In the genomic region with DNA sequence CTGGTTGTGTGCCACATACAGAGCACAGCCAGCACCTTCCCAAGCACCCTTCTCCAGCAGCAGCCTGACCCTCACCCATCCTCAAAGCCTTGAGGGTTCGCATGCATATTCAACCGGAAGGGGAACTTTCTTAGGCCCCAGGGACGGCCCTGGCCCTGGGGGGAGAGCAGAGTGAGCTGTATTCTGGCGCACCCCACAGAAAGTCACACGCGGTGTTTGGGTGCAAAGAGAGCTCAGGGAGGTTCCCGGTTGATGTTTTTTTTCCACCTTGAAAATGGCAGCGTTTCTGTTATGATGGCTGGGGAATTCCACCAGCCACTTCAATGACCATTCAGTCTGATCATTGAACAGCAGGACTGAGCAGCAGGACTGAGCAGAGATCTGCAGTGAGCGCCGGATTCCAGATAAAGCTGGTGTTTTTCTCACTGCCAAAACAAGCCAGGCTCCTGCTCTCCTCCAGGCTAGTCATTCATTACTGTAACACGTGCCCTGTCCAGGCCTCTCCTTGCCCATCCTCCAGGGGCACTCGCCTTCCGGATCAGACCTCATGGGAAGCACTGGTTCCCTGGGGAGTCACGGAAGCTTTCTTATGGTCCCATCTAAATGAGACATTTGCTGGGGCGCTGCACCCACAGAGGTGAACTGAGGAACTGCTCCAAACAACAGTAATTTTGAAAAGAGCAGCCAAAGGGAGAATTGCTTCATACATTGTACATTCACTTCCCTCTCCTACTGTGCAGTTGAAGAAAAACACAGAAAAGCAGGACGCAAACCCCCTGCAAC, we compare ENCODE assay signal across 7 mouse cellular contexts. TPM values are rescaled to one million over a fixed set of nuclear protein-coding genes. Genes with fewer than 3 reads are reported as not detected.
DNase-seq lines count a peak whose midpoint lies in the region; ATAC-seq and TF ChIP-seq lines count a peak whose summit lies in the region.

No protein-coding gene starts in this region.

- H3K4me2 ChIP-seq in hindbrain, embryonic 16.5 days (ENCODE audit: low read length): no peak overlapping the region
- H3K4me2 ChIP-seq in liver, embryonic 12.5 days: peak overlapping the region; percentile 87

- peaks cover 16% of the 10 kb centered on the region; the same call in 1 of the 2 replicates for H3K4me1 ChIP-seq in hindbrain, embryonic 16.5 days (ENCODE audit: control insufficient read depth, insufficient read depth, low read depth, low read length)
- H3K4me1 ChIP-seq in liver, embryonic 12.5 days: peaks cover 48% of the 10 kb centered on the region
- peaks cover 9% of the 10 kb centered on the region for H3K4me1 ChIP-seq in small intestine, adult 2 months (ENCODE audit: control insufficient read depth, insufficient read depth, insufficient read length, low read length)

- no peak overlapping the region for H3K9ac ChIP-seq in hindbrain, embryonic 16.5 days (ENCODE audit: low read depth, low read length)
- peak overlapping the region; percentile 18; the same call in 1 of the 2 replicates for H3K9ac ChIP-seq in liver, embryonic 12.5 days

- H3K4me3 ChIP-seq in hindbrain, embryonic 16.5 days (ENCODE audit: low read length): no peak overlapping the region
- peak overlapping the region; percentile 64; the same call in 1 of the 2 replicates for H3K4me3 ChIP-seq in liver, embryonic 12.5 days
- peak overlapping the region; percentile 60 for H3K4me3 ChIP-seq in small intestine, adult 2 months (ENCODE audit: low read depth, low read length)

- no peak for TF ChIP-seq POLR2A in small intestine, adult 2 months (IDR thresholded peaks at IDR 0.05; ENCODE audit: low read depth, low read length)

- WGBS in hindbrain, embryonic 16.5 days: 32% methylated on average over 16 of the region's 16 CpGs
- WGBS in liver, embryonic 12.5 days (ENCODE audit: insufficient replicate concordance): 20% methylated on average over 16 of the region's 16 CpGs
- 56% methylated on average over 16 of the region's 16 CpGs for WGBS in small intestine, adult 2 months

- no peaks in the 10 kb centered on the region for H3K36me3 ChIP-seq in hindbrain, embryonic 16.5 days (ENCODE audit: control insufficient read depth, insufficient read depth, low read length)
- no peaks in the 10 kb centered on the region for H3K36me3 ChIP-seq in liver, embryonic 12.5 days
- H3K36me3 ChIP-seq in small intestine, adult 2 months (ENCODE audit: control insufficient read depth, insufficient read depth, low read length): no peaks in the 10 kb centered on the region

- H3K9me3 ChIP-seq in hindbrain, embryonic 16.5 days (ENCODE audit: control insufficient read depth, low read length): no peaks in the 10 kb centered on the region
- H3K9me3 ChIP-seq in liver, embryonic 12.5 days (replicated peaks): no peaks in the 10 kb centered on the region

- H3K27me3 ChIP-seq in hindbrain, embryonic 16.5 days (replicated peaks; ENCODE audit: control insufficient read depth, insufficient read depth, low read length): peaks cover 7% of the 10 kb centered on the region; the same call in 1 of the 2 replicates
- H3K27me3 ChIP-seq in liver, embryonic 12.5 days (replicated peaks): peaks cover 20% of the 10 kb centered on the region; the same call in 1 of the 2 replicates
- no peaks in the 10 kb centered on the region for H3K27me3 ChIP-seq in small intestine, adult 2 months (ENCODE audit: control insufficient read depth, insufficient read depth, low read length)

- TF ChIP-seq CTCF in small intestine, adult 2 months (IDR thresholded peaks at IDR 0.05; ENCODE audit: extremely low read depth, insufficient read length, insufficient replicate concordance, low read depth, low read length): no peak

- ATAC-seq in hindbrain, embryonic 16.5 days: peak; percentile 54; the same call in 1 of the 2 replicates
- no peak for ATAC-seq in liver, embryonic 12.5 days

- peak; percentile 77 for DNase-seq in A20 (ENCODE audit: low read depth, low spot score)
- DNase-seq in CD4-positive helper T cell, adult 2 months (ENCODE audit: low read depth, low spot score): peak; percentile 66
- no peak for DNase-seq in cerebellum, adult 9-11 months
- no peak for DNase-seq in frontal cortex, postnatal 36 days (ENCODE audit: low spot score in 2 of 2)

- no peak overlapping the region for H3K27ac ChIP-seq in hindbrain, embryonic 16.5 days (ENCODE audit: low read depth, low read length)
- H3K27ac ChIP-seq in liver, embryonic 12.5 days: no peak overlapping the region
- H3K27ac ChIP-seq in small intestine, adult 2 months (ENCODE audit: insufficient read depth, low read depth, low read length): peak overlapping the region; percentile 64

RNA-seq across cellular contexts. Expression of a gene that starts 6.0 kb away (rescaled TPM):
- 13.1 and 16.3 TPM in 2 replicates for polyA plus RNA-seq in hindbrain, embryonic 16.5 days (2015; fragmentation: Nextera tagmentation; extraction: Ambion mirVana)
- polyA plus RNA-seq in liver, embryonic 12.5 days (2016; fragmentation: Nextera tagmentation; extraction: Ambion mirVana): 7.6 and 8.9 TPM in 2 replicates
- polyA plus RNA-seq in small intestine, adult 2 months (2012; rRNA removed): 7.0 and 11.7 TPM in 2 replicates

RNA-seq across cellular contexts. Expression of a gene that starts 41.5 kb away (rescaled TPM):
- 43.9 and 49.7 TPM in 2 replicates for polyA plus RNA-seq in hindbrain, embryonic 16.5 days (2015; fragmentation: Nextera tagmentation; extraction: Ambion mirVana)
- 12.8 and 13.8 TPM in 2 replicates for polyA plus RNA-seq in liver, embryonic 12.5 days (2016; fragmentation: Nextera tagmentation; extraction: Ambion mirVana)
- polyA plus RNA-seq in small intestine, adult 2 months (2012; rRNA removed): 14.5 and 19.7 TPM in 2 replicates

Comparison
In these comparisons a context has a peak if more than half of its experiments do, and no peak if none do; other contexts are left out.
1. DNase-seq: peak in A20 (single experiment) and CD4-positive helper T cell, adult 2 months (single experiment); none in cerebellum, adult 9-11 months (single experiment) and frontal cortex, postnatal 36 days (0 of 2).